Mouse (Mus musculus) frontal cortex, postnatal 36 days (tissue): ENCODE results near the gene Ssbp3.
A peak's percentile ranks its signal among the peaks of the same experiment; 100 is the strongest.

Experiments
- DNase-seq, 2 experiments: peaks; one replicate each; pipeline ENCODE4 v3.0.0; 2022; ENCODE audit warnings: low spot score in 2 of 2

The Ssbp3 gene

DNA sequence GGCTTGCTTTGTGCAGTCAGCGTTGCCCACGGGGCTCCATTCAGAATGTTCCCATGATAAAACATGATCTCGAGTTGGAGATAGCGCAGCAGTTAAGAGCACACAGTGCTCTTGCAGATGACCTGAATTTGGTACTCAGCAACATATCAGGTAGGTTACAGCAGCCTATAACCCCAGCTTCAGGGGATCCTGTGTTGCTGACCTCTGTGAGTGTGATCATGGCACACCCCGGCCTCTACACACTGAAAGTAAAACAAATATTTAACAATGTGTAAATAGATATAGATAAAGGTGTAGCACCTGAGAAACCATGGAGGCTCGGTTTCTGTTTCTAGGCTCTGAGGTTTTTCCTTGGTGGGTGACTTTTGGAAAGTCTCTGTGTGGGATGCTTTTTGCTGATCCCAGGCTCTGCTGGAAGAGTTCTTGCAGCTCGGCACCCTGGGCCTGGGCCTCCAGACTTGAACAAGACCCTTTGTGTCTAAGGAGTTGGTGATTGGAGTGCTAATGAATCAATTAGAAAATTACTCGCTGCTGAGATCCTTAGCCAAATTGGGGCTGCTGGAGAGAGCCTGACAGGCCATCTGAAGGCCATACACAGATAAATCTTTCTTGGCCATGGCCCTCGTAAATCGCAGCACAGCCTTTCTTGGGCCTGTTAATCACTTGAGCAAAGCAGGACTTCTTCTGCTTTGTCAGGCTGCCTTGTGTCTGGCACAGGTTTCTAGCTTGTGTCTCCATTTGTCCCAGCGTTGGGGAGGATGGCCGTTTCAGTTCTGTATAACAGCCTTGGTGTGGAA lies 49.2 kb downstream of the Ssbp3 start:
- no peak for DNase-seq

DNA sequence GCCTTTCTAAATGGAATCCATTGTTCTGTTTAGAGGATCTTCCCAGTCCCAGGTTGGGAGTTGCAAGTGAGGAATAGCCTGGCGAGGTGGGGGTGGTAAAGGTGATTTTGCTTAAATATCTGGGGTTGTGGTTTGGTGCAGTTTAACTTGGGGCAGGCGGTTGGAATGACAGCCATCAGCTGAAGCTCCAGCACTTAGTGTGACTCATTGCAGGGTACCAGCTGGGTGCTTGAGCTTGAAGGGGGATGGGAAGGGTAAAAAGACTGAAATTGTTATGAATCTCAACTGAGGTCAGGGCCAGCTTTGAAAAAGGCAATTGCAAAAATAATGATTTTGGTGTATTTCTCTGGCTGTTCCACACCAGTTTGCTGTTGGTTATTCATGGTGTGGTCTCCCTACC lies 50.0 kb downstream of the Ssbp3 start:
- DNase-seq: no peak

DNA sequence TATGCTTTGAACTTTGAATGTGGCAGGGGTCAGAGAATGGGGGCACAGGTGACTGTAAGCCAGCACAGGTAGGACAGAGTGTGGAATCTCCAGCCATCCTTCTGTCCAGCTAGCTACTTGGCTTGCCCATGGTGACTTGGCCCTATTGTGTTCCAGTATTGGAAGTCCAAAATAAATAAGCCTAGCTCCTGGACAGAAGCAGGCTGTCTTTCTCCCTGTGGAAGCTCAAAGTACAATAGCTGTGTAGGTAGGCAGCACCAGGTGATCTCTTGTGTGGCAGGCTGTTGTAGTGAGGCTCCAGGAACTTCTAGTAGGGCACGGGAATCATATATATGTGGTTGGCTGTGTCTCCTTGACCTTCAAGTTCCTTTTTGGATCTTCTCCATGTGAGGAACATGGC lies 50.8 kb downstream of the Ssbp3 start:
- DNase-seq: no peak

DNA sequence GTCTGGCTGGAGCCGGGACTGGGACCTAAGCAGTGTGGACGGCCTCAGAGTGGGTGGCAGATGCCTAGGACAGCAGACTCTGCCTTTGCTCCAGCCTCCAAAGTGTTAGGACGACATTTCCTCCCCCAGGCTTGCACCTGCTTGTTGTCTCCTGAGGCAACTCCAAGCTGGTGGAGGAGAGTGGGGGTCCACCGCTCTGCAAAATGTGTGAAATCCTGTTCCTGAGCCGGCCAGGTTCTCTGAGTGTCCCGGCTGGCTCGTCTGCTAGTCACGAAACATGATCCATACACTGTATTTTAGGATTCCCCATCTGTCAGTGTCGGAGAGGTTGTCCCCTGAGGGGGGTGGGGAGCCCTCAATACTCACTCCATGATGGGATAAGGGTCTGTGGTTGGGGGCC lies 53.9 kb downstream of the Ssbp3 start:
- peak in 1 of 2 experiments; percentile 55 for DNase-seq

DNA sequence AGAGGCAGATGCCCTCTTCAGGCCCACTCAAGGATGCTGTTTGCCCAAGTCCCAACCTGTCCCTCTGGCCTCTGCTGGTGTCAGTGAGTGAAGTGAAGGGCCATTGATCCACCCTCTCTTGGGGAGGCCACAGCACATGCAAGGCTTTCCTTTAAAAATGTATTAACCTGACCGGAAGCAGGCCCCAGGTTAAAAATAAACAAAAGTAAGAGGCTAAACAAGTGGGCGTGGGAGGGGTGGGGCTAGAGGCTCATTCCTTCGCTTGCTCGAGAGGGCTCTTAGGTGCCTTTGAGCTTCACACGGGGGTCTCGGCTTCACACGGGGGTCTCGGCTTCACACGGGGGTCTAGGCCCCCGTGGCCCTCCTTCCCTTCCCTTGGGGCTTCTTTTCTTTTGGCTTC lies 54.5 kb downstream of the Ssbp3 start:
- no peak for DNase-seq

DNA sequence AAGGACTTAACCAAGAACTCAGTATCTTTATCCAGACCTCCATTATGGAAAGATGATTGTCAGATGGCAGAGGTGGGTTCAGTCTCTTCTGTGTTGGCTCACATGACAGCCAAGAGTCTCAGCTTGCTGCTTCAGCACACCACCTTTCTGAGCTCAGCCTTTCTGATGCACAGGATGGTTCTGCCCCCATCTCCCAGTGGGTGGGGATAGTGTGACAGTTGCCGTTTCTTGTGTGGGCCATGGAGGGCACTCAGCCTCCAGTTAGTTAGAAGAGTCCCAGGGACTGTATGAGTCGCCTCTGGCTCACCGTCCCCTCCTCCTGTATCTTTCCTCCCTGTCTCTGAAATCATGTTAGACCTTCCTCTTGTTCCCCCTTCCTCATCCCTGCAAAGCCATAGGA lies 55.9 kb downstream of the Ssbp3 start:
- DNase-seq: peak in 1 of 2 experiments; percentile 55

DNA sequence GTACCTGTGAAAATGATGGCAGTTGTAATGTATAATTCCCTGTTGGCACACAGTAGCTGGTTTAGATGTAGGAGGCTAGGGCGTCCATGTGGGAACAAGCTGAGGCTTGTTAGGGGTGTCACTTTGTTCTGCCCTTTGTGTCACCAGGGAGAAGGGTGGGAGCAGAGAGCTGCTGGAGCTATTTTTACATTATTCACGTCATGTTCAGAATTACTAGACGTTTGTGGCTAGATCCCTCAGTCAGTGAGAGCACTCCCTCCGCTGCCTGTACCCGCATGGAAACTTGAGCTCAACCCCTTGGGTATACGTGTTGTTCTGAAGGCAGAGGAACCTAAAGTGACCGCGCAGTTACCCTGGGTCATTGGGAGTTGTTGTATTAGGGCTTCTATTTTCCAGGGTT lies 58.4 kb downstream of the Ssbp3 start:
- no peak for DNase-seq

DNA sequence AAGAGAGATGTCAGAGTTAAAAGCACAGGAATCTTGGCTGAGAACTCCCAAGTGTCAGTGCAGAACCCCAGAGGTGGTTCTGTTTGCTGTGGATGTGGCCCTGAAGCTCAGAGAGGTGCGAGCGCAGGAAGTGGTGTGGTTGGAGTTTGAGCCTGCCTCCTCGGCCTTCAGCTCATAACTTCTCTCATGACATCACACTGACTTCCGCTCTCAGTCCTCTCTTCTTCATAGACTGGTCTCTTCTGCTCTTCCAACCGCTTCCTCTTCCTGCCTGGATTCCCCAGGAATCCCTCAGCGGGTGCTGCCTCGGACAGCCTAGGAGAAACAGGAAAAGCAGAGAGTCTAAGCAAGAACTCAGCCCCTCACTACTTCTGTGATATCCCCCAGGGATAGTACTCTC lies 60.3 kb downstream of the Ssbp3 start:
- DNase-seq: no peak

DNA sequence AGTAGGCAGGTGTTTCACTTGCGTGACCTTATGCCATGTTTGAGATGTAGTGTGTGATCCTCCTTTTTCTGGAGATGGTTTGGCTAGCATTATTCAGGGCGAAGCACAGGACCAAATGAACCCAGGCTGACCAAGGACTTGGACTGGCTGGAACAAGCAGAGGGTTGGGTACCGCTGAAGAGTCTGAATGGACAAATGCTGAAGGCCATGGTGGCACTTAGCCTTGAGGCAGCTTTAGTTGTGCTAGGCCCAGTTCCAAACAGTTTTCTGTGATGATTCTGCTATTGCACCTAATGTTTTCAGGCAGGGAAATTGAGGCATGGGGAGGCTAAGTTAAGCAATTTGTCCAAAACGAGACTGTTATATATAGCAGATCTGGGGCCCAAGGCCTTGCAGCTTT lies 61.6 kb downstream of the Ssbp3 start:
- no peak for DNase-seq

DNA sequence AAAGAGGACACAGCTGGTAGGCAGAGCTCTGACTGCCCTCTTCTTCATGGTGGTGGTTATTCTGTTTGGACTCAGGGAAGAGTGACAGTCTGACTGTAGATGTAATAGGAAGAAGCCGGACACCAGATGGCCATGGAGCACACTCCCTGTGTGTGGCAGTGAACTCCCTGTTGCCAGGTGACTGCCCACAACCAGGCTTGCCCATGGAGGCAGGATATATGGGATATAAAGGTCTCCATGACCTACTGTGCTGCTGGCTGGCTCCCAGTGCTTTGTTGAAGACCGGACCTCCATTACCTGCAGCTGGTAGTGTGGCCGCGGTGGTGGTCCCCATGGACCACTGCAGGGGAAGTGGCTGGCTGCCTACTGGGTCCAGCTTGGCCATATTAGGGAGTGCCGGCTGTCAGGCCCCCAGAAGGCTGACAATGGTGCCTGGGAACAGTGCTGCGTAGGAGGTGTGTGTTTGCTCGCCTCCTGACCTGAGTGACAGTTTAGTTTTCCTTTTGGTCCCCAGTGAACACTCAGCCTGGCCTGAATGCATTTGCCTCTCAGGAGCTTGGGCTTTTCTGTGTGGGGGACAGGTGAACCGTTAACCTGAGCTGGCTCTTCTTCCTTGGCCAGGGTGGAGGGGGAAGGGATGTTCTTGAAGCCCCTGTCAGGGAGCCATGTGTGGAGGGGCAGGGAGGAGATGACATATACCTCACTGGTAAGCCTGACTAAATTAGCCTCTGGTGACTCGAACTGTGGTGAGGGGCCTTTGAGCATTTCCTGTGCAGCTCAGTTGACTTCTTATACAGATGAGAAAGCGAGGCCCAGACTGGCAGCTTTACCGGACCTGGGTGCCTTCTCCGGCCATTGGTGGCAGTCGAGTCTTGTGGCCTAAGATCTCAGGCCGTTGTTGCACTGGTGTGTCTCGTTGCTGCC lies 62.2 kb downstream of the Ssbp3 start:
- no peak for DNase-seq

DNA sequence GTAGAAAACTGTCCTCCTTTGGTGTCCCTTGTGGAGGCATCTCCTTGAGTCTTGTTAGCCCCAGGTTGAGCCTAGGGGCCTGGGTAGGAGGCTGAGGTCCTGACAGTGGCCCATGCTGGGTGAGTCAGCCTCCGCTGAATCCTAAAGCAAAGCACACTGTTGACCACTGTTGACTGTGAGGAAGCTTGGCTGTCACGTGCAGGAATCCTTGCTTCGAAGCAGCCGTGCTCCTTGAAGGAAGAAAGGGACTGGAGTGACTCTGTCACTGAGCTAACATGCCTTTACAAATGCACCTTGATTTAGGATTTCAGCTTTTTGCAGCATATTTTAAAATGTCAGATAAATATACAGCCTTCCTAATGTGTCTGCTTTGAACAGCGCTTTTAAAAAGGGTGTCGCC lies 64.8 kb downstream of the Ssbp3 start:
- no peak for DNase-seq

DNA sequence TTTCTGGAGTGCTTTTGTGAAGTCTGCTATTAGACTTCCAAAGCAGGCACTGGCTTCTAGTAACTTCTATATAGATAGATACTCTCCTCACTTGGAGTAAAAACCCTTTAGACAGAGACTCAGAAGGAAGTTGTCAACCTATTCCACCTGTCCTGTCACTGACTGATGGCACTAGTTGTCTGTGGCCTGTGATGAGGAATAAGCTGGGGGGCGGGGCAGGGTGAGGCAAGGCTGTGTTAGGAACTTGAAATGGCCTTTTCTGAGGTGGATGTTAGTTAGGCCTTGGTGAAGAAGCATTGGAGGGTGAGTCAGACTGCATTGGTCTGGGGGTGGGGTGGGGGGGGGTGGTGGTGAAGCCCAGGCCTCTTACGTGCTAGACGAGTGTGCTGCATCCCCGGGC lies 65.4 kb downstream of the Ssbp3 start:
- DNase-seq: no peak

DNA sequence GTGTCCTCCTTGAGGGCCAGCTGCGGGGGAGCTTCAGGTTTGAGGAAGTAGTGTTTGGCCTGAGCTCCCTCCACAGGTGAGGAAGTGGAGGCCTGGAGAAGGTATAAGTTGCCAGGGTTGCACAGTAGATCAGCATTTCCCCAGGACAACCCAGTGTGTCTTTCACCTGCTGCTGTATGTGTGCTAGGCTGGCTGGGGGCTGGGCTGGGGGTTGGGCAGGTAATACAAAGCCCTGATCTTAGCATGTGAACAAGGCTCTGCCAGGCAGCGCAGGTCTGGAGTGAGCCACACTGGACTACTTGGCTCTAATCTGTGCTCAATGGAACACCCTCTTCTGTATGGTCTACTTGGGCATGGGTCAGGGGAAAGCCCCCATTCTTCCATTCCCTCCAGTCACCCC lies 66.1 kb downstream of the Ssbp3 start:
- no peak for DNase-seq

DNA sequence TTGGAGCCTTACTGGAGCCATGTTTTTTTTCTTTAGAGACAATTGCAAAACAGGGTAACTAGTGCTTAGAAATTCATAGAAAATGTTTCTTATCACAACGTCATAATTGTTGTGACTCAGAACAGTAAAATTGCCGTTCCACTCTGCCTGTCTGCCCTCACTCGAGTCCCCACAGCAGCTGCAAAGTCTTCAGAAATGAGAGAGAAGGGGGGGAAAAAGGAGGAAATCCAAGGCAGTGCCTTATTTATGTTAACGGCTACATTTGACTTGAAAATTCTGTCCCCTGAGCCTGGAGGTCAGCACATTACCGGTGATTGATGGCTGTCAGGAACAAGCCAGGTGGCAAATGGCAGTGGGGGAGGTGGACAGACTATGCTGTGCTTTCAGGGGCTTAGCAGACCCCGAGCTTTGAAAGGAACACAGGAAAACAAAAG lies 66.7 kb downstream of the Ssbp3 start:
- DNase-seq: no peak

DNA sequence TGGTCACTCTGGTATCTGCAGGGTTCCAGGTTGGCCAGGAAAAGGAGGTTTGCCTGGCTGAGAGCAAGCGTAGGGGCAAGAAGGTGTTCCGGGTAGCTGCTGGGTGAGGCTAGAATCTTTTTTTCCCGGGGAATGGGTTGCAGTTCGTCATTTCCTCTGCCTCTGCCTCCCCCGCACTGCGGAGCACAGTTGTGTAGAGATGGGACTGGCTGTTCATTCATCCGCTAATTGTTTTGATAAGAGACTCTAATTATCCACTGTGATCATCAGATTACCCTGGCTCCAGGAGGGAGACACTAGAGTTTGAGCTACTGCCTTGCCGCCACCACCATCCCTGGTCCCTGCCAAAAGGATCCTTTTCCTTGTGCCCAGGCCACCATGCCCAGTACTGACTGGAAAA lies 67.9 kb downstream of the Ssbp3 start:
- DNase-seq: no peak

DNA sequence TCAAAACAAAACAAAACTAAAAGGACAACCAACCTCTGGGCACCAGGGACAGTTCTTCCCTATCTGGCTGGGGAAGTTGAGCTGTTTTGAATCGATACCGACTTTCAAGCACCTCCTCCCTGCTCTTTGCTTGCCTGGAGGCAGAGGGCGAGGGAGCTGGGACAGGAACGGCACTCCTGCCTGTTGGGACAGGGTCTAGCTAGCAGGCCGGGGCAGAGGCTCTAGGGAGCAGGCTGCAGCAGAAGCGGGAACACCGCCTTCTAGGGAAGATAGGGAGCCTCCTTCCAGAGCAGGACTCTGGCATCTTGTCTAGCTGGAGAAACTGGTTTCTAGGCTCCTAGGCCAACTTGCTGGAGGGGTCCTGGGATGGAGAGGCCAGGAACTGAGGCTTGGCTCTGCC lies 70.2 kb downstream of the Ssbp3 start:
- DNase-seq: no peak

DNA sequence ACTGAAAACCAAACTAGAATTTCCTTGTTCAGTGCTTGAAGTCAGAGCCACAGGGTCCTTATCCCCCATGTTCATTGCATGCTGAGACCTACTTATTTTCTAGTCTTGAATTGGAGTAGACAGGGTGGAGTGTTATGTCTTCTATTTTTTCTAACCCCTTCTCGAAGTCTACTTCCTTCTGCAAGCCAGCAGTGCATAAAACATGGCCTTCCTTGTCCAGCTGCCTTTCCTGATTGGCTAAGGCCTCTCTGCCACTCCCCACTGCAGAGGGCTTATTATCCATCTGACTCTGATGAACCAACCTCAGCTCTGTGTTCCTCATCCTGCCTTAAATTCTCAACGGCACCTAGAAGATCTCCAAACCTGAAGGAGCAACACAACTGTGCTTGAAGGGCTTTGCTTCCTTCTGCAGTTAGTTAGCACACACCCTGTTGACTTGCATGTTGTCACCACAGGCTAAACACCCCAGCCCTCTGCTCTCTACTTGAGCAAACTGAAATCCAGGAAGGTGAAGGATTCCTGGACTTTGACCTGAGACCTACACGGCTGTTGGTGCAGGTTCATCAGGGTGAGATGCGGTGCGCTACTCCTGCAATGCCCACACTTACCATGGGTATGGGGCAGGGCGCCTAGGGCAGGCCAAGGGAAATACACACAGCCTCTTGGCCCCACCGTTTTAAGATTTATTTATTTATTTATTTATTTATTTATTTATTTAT lies 71.0 kb downstream of the Ssbp3 start:
- no peak for DNase-seq

DNA sequence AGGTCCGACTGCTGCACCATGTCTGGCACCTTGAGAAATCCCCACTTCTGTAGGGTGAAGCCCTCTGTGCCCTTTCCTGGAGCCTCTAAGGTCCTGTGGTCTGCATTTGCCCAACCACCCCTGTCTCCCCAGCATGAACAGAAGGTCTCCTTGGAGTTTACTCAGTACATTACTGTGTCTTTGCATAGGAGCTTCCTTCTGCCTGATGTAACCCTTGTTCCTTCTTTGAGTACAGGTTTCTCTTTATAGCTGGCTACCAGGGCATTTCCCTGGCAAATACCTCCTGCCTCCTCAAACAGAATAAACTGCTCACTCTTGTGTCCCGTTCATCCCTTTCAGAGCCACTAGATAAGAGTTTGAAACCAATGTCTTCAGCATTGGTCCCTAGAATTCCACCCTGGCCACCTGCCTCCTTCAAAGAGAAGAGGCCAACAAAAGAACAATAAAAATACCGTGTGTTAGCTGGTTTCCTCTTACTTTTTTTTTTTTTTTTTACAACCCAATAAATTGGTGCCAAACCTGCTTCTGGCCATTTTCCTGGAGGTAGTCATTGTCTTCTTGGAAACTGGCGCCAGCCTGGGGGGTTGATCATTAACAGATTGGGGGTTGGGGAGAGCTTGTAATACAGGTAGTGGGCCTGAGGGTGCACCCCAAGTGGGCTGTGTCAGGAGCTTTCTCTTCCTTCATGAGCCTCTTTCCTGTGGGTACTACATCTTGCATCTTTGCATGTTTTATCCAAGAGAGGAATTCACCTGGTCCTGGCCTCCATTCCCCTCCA lies 72.0 kb downstream of the Ssbp3 start:
- no peak for DNase-seq

DNA sequence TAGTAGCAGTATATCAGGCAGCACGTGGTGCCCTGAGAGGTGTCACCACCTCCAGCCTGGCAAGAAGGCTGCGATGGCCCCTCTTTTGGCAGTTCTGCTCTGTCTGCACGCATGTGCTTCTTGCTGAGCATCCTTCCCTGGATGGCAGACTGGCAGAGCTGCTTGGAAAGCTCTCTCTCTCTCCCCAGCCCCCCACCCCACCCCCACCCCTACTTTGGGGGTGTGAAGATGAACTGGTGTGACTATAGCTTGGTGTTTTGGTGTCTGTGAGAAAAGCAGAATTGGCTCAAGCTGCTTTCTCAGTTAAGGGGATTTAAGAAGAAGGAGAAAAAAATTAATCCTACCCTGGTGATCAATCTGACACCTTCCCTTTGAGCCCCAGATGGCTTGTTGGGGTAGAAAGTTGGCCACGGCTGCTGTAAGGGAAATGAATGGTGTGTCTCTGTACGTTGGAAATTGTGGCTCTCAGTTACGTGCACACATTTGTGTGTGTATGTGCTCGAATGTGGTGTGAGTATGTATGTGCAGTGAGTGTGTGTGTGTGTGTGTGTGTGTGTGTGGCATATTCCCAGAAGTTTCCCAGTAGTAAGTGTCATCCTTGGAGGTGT lies 73.5 kb downstream of the Ssbp3 start:
- DNase-seq: no peak

DNA sequence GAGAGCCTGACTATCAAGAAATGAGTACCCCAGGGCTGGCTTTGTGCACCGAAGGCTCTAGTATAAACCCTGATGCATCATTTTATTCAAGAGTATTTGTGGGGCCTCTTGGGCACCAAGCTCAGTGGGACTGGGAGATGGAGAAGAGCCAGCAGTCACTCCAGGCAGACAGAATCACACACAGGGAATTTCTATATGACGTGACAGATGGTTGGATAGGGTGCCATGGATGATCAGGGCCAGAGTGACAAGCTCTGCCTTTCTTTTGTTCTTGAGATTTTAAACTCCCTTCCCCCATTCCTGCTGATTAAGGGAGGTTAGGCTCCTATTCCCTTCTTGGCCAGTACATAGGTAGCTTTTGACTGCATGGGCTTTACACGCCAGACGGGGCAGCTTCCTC lies 74.8 kb downstream of the Ssbp3 start:
- no peak for DNase-seq
